Mouse (Mus musculus) ES-E14 (cell line): ENCODE measurements around the gene Rbp3.

ENCODE experiments used
- CHD2 ChIP-seq: IDR thresholded peaks from 2 replicates; pipeline ENCODE4 v1.6.1; 2014; ENCODE audit warnings: mild to moderate bottlenecking, low read depth, low read length, inconsistent platforms
- HCFC1 ChIP-seq: IDR thresholded peaks from 2 replicates; pipeline ENCODE4 v1.6.1; 2012; ENCODE audit warnings: low read length, inconsistent platforms, borderline replicate concordance; ENCODE audit not compliant: insufficient read depth
- MAFK ChIP-seq: IDR thresholded peaks from 2 replicates; pipeline ENCODE4 v1.6.1; 2014; ENCODE audit warnings: mild to moderate bottlenecking, low read depth, low read length, inconsistent platforms; ENCODE audit not compliant: insufficient read depth
- ZC3H11A ChIP-seq: IDR thresholded peaks from 2 replicates; pipeline ENCODE4 v1.6.1; 2012; ENCODE audit warnings: low read depth, mild to moderate bottlenecking, inconsistent platforms, low read length, borderline replicate concordance
- ZNF384 ChIP-seq: IDR thresholded peaks from 2 replicates; pipeline ENCODE4 v1.6.1; 2012; ENCODE audit warnings: low read depth, low read length, inconsistent platforms

DNA sequence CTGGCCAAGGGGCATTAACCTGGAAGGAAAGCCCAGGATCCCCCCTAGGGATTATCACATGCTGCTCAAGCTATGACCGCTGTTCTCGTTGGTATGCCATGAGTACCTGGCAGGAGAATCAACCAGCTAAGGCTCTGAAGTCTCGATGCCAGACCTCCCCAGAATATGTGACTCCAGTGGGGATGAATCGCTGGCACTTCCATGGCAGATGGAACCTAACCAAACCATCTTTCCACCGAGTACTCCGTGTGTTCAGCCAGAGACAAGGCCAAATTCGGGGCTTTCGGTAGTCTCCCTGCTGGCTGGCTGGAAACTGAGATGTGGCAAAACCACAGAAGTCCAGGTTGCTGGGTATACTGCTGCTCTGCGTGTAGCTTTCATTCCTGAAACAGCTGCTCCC lies 39.6 kb upstream of the Rbp3 start:
- TF ChIP-seq HCFC1 (no peak), CHD2 (no peak), MAFK (no peak), ZNF384 (no peak), ZC3H11A (no peak)
